Mouse (Mus musculus) embryonic fibroblast, embryonic 13.5 days (primary cell): ENCODE data around the gene Lrrc4c.

Experiments used
- CTCF ChIP-seq: IDR thresholded peaks from 2 replicates; pipeline ENCODE4 v1.5.1; 2011; ENCODE audit warnings: mild to moderate bottlenecking, control low read depth, low read length, moderate library complexity, borderline replicate concordance; ENCODE audit not compliant: insufficient read depth
- POLR2A ChIP-seq: IDR thresholded peaks from 2 replicates; pipeline ENCODE4 v1.6.1; 2011; ENCODE audit warnings: low read depth, mild to moderate bottlenecking, control low read depth, low read length, moderate library complexity

DNA sequence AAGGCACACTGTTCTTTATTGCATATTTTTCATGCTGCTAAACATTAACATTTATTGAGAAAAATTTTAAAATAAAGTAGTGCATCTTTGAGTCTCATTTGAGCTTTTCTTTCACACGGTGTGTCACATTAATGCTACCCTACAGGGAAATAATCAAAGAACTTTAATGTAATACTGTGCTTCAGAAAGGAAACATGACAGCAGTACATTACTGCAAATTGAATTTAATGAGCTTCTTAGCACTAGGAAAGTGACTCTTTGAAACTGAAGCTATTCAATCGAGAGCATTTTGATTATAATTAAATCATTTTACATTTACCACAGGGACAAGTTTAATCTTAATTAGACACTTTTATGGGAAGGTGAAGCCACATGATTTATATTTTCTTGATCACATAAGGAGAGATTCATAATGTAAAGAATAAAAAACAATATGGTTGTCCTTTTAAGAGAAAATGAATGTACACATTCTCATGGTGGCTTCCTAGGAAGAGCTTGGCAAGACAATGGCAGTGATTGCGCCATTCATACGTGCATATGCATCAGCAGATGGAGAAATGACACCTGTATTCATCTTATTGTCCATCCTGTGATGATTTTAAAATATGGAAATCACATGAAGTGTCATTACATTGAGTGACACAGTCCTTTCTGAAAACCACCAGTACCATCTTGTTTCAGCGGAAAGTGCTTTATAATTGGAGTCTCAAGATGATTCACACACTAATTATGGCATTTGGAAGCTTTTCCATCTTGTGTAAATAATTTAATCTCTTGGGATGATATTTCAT lies 719.2 kb downstream of the Lrrc4c start:
- no peak for TF ChIP-seq CTCF
- TF ChIP-seq POLR2A = no peak
